Mouse (Mus musculus): ENCODE measurements around the gene Oit1.

The Oit1 gene

GRCm38 (mm10) chr14:8378685-8379313, at the start of gene Oit1:
TSS of gene Oit1 (minus strand) at chr14:8378754.
- no peak for DNase-seq

- no peak for DNase-seq
Measured at GRCm38 (mm10) chr14:8422833-8423232, 44.3 kb upstream of the Oit1 start.

GRCm38 (mm10) chr14:8421199-8421787, 42.7 kb upstream of the Oit1 start:
- DNase-seq = no peak

GRCm38 (mm10) chr14:8418610-8419009, 40.1 kb upstream of the Oit1 start:
- no peak for DNase-seq

- DNase-seq = no peak
Measured at GRCm38 (mm10) chr14:8405946-8406345, 27.4 kb upstream of the Oit1 start.

- DNase-seq = no peak
Measured at GRCm38 (mm10) chr14:8403310-8403709, 24.8 kb upstream of the Oit1 start.

GRCm38 (mm10) chr14:8398507-8398906, 20.0 kb upstream of the Oit1 start:
- no peak for DNase-seq

GRCm38 (mm10) chr14:8395690-8396287, 17.2 kb upstream of the Oit1 start:
- no peak for DNase-seq

- no peak for DNase-seq
Measured at GRCm38 (mm10) chr14:8392181-8392825, 13.7 kb upstream of the Oit1 start.

- no peak for DNase-seq
Measured at GRCm38 (mm10) chr14:8369394-8369793, 9.2 kb downstream of the Oit1 start.

GRCm38 (mm10) chr14:8368900-8369299, 9.7 kb downstream of the Oit1 start:
- DNase-seq = no peak

GRCm38 (mm10) chr14:8367727-8368520, 10.6 kb downstream of the Oit1 start:
- DNase-seq = no peak

- DNase-seq = no peak
Measured at GRCm38 (mm10) chr14:8367121-8367520, 11.4 kb downstream of the Oit1 start.

- DNase-seq = no peak
Measured at GRCm38 (mm10) chr14:8365833-8366232, 12.7 kb downstream of the Oit1 start.

GRCm38 (mm10) chr14:8356836-8357235, 21.7 kb downstream of the Oit1 start:
- no peak for DNase-seq

GRCm38 (mm10) chr14:8355999-8356501, 22.5 kb downstream of the Oit1 start:
- peak; percentile 68 for DNase-seq

- no peak for DNase-seq
Measured at GRCm38 (mm10) chr14:8348927-8349326, 29.6 kb downstream of the Oit1 start.

- DNase-seq = peak; percentile 78
Measured at GRCm38 (mm10) chr14:8346255-8346997, 32.1 kb downstream of the Oit1 start.

- no peak for DNase-seq
Measured at GRCm38 (mm10) chr14:8345566-8345965, 33.0 kb downstream of the Oit1 start.

GRCm38 (mm10) chr14:8342509-8343106, 35.9 kb downstream of the Oit1 start:
- no peak for DNase-seq

- no peak for DNase-seq
Measured at GRCm38 (mm10) chr14:8340226-8340625, 38.3 kb downstream of the Oit1 start.

GRCm38 (mm10) chr14:8335947-8336346, 42.6 kb downstream of the Oit1 start:
- DNase-seq = no peak
